Mouse (Mus musculus) brain, embryonic 14.5 days (tissue): Measurements from ENCODE around the gene Prkar2b.

ENCODE experiments used
- CTCF ChIP-seq: fragments of 200-500 bp; IDR thresholded peaks from 2 replicates; pipeline ENCODE4 v1.5.1; 2012; ENCODE audit warnings: inconsistent platforms, mild to moderate bottlenecking, moderate library complexity, borderline replicate concordance; ENCODE audit not compliant: insufficient read depth, insufficient read length; ENCODE audit errors: extremely low read depth
- POLR2A ChIP-seq: fragments of 200-500 bp; IDR thresholded peaks from 2 replicates; pipeline ENCODE4 v1.6.1; 2012; ENCODE audit warnings: mild to moderate bottlenecking, inconsistent platforms, borderline replicate concordance; ENCODE audit not compliant: poor library complexity, insufficient read depth, insufficient read length, severe bottlenecking; ENCODE audit errors: extremely low read depth

- TF ChIP-seq CTCF: no peak
- no peak for TF ChIP-seq POLR2A
Observed at GRCm38 (mm10) chr12:32104451-32104862, 43.4 kb upstream of the Prkar2b start.
